Mouse (Mus musculus): Measurements from ENCODE around the gene Fibcd1. TPM values are rescaled to one million over a fixed set of nuclear protein-coding genes. Genes with fewer than 3 reads are reported as not detected.

Fibcd1 gene
- polyA plus RNA-seq, 1 experiment from 2014 or later = 0.46 TPM

- peaks cover 17% of the 10 kb centered on the region for H3K36me3 ChIP-seq
- H3K4me2 ChIP-seq (replicated peaks) = no peak overlapping the region
- H3K27me3 ChIP-seq (replicated peaks) = no peaks in the 10 kb centered on the region
- ATAC-seq = no peak
- H3K27ac ChIP-seq = no peak overlapping the region
- WGBS = 54% methylated on average over 9 of the region's 9 CpGs
- peaks cover 4% of the 10 kb centered on the region; the same call in 1 of the 2 replicates for H3K4me1 ChIP-seq (replicated peaks)
- no peaks in the 10 kb centered on the region for H3K9me3 ChIP-seq
- no peak overlapping the region for H3K4me3 ChIP-seq (replicated peaks)
- no peak overlapping the region for H3K9ac ChIP-seq
Measured at GRCm38 (mm10) chr2:31806639-31807382, 39.0 kb downstream of the Fibcd1 start.

DNA sequence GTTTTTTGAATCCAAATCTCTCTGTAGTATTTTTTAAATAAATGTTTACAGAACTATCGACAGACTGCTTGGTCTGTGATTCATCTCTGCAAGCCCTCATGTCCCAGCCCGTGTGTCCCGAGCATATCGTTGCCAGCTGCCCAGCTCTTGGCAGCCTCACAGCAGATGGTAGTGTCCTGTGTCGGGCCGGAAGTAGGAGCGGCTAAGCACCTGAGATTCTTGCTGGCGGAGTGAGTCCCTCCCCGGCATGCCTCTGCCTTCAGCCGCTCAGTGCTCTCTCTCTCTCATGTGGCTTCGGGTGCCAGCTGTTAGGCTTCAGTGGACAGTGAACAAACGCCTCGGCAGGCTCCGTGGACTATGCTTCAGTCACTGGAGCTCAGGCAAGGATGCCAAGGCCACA is 42.3 kb downstream of the Fibcd1 start:
- no peak overlapping the region for H3K27ac ChIP-seq
- ATAC-seq = no peak
- WGBS = 50% methylated on average over 14 of the region's 14 CpGs

DNA sequence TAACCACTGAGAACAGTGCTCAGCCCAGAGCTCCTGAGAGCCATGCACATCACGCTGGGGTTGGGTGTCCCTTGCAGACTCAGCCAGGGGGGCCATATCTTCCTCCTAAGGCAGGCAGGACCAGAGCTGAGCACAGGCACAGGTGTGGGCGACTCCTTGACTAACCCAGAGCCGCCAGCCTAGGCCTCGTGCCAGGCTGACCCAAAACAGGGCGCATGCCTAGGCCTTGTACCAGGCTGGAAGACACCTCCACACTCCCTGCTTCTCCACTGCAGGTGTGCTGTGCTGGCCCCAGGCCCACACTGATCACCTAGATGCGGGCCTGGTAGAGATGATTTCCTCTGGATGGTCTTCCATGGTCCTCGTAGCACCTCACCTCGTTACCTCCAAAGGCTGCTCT is 43.0 kb downstream of the Fibcd1 start:
- H3K4me1 ChIP-seq (replicated peaks) = no peaks in the 10 kb centered on the region
- H3K27ac ChIP-seq = no peak overlapping the region
- H3K36me3 ChIP-seq = peaks cover 48% of the 10 kb centered on the region
- WGBS = 86% methylated on average over 8 of the region's 8 CpGs
- H3K4me2 ChIP-seq (replicated peaks) = no peak overlapping the region
- H3K27me3 ChIP-seq (replicated peaks) = no peaks in the 10 kb centered on the region
- H3K9me3 ChIP-seq = no peaks in the 10 kb centered on the region
- no peak overlapping the region for H3K4me3 ChIP-seq (replicated peaks)
- no peak for ATAC-seq
- H3K9ac ChIP-seq = no peak overlapping the region

More for the DNA sequence above, 42.3 kb downstream of the Fibcd1 start:
- H3K4me2 ChIP-seq (replicated peaks) = no peak overlapping the region
- no peak overlapping the region for H3K4me3 ChIP-seq (replicated peaks)
- H3K9me3 ChIP-seq = no peaks in the 10 kb centered on the region
- no peak overlapping the region for H3K9ac ChIP-seq
- H3K4me1 ChIP-seq (replicated peaks) = 0 out of 2 replicates have a peak, but pooled peaks cover 2% of the 10 kb centered on the region
- no peaks in the 10 kb centered on the region for H3K27me3 ChIP-seq (replicated peaks)
- peaks cover 42% of the 10 kb centered on the region for H3K36me3 ChIP-seq

DNA sequence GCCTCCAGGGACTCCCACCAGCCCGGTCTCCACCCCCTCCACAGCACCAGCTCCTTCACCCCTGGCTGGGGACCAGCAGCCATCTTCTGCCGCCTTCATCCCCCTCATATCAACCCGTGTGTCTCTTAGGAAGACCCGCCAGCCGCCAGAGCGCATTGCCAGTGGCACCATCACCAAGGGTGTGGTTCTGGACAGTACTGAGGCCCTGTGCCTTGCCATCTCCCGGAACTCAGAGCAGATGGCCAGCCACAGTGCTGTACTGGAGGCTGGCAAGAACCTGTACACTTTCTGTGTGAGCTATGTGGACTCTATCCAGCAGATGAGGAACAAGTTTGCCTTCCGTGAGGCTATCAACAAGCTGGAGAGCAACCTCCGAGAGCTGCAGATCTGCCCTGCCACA is 44.4 kb downstream of the Fibcd1 start:
- 85% methylated on average over 9 of the region's 9 CpGs for WGBS

GRCm38 (mm10) chr2:31796943-31797342 is 48.9 kb downstream of the Fibcd1 start:
- no peak for ATAC-seq
- H3K36me3 ChIP-seq = peaks cover 76% of the 10 kb centered on the region
- WGBS = 90% methylated on average over 3 of the region's 3 CpGs

More for the DNA sequence above, 44.4 kb downstream of the Fibcd1 start:
- H3K4me3 ChIP-seq (replicated peaks) = no peak overlapping the region
- H3K9me3 ChIP-seq = no peaks in the 10 kb centered on the region
- peaks cover 61% of the 10 kb centered on the region for H3K36me3 ChIP-seq
- H3K27me3 ChIP-seq (replicated peaks) = no peaks in the 10 kb centered on the region
- no peak overlapping the region for H3K9ac ChIP-seq
- no peak overlapping the region for H3K4me2 ChIP-seq (replicated peaks)
- H3K4me1 ChIP-seq (replicated peaks) = no peaks in the 10 kb centered on the region
- ATAC-seq = no peak
- no peak overlapping the region for H3K27ac ChIP-seq

DNA sequence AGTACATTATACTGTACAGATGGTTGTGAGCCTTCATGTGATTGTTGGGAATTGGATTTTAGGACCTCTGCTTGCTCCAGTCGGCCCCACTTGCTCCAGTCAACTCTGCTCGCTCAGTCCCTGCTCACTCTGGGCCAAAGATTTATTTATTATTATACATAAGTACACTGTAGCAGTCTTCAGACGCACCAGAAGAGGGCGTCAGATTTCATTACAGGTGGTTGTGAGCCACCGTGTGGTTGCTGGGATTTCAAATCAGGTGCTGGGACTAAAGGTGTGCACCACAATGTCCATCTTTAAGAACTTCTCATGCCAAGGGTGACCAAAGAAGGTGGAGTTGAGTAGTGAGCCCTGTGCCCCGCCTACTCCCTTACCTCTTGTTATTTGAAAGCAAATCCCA is 53.2 kb downstream of the Fibcd1 start:
- no peaks in the 10 kb centered on the region for H3K27me3 ChIP-seq (replicated peaks)
- no peak overlapping the region for H3K9ac ChIP-seq
- peaks cover 65% of the 10 kb centered on the region for H3K36me3 ChIP-seq
- no peak overlapping the region for H3K4me2 ChIP-seq (replicated peaks)
- 73% methylated on average over 6 of the region's 6 CpGs for WGBS
- no peak overlapping the region for H3K27ac ChIP-seq
- no peaks in the 10 kb centered on the region for H3K9me3 ChIP-seq
- no peak overlapping the region for H3K4me3 ChIP-seq (replicated peaks)
- no peaks in the 10 kb centered on the region for H3K4me1 ChIP-seq (replicated peaks)
- ATAC-seq = no peak

More at GRCm38 (mm10) chr2:31796943-31797342, 48.9 kb downstream of the Fibcd1 start:
- no peak overlapping the region for H3K9ac ChIP-seq
- H3K27ac ChIP-seq = no peak overlapping the region
- no peak overlapping the region for H3K4me3 ChIP-seq (replicated peaks)
- H3K4me2 ChIP-seq (replicated peaks) = no peak overlapping the region
- H3K4me1 ChIP-seq (replicated peaks) = no peaks in the 10 kb centered on the region
- H3K9me3 ChIP-seq = no peaks in the 10 kb centered on the region
- no peaks in the 10 kb centered on the region for H3K27me3 ChIP-seq (replicated peaks)

GRCm38 (mm10) chr2:31791260-31791659 is 54.5 kb downstream of the Fibcd1 start:
- ATAC-seq = no peak
- no peak overlapping the region for H3K27ac ChIP-seq

DNA sequence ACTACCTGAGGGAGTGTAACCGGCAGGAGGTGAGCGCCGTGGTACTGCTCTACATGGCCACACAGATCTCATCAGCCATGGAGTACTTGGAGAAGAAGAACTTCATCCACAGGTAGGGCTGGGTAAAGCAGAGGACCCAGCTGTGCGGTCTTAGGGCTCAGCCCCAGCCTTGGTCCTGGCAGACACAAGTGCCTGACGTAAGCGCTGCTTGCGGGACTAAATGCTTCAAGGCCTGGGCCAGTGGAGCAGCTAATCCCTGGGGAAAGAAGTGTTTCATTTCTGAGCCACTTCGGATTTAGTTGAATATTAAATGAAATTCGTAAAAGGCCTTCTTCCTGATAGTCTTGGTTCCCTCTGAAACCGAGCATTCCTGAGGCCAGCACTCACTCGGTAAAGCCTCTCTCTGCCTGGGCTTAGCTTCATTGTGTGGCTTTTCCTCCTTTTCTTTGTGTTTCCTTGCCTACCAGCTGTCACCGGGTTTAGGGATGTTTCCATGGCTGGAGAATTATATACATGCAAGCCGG is 55.0 kb downstream of the Fibcd1 start:
- H3K9me3 ChIP-seq = no peaks in the 10 kb centered on the region
- peaks cover 57% of the 10 kb centered on the region for H3K36me3 ChIP-seq
- 88% methylated on average over 13 of the region's 13 CpGs for WGBS
- no peaks in the 10 kb centered on the region for H3K27me3 ChIP-seq (replicated peaks)
- H3K4me1 ChIP-seq (replicated peaks) = no peaks in the 10 kb centered on the region
- no peak overlapping the region for H3K4me2 ChIP-seq (replicated peaks)
- H3K9ac ChIP-seq = no peak overlapping the region
- no peak overlapping the region for H3K4me3 ChIP-seq (replicated peaks)
- H3K27ac ChIP-seq = no peak overlapping the region
- ATAC-seq = no peak

More at GRCm38 (mm10) chr2:31791260-31791659, 54.5 kb downstream of the Fibcd1 start:
- H3K4me3 ChIP-seq (replicated peaks) = no peak overlapping the region
- H3K27me3 ChIP-seq (replicated peaks) = no peaks in the 10 kb centered on the region
- H3K4me2 ChIP-seq (replicated peaks) = no peak overlapping the region
- H3K9ac ChIP-seq = no peak overlapping the region
- H3K9me3 ChIP-seq = no peaks in the 10 kb centered on the region
- H3K36me3 ChIP-seq = peaks cover 56% of the 10 kb centered on the region
- WGBS = 92% methylated on average over 8 of the region's 8 CpGs
- H3K4me1 ChIP-seq (replicated peaks) = no peaks in the 10 kb centered on the region

- H3K36me3 ChIP-seq = peaks cover 61% of the 10 kb centered on the region
- 91% methylated on average over 2 of the region's 2 CpGs for WGBS
- H3K9ac ChIP-seq = no peak overlapping the region
- ATAC-seq = no peak
- no peaks in the 10 kb centered on the region for H3K27me3 ChIP-seq (replicated peaks)
- H3K4me2 ChIP-seq (replicated peaks) = no peak overlapping the region
- H3K9me3 ChIP-seq = no peaks in the 10 kb centered on the region
- no peaks in the 10 kb centered on the region for H3K4me1 ChIP-seq (replicated peaks)
- H3K27ac ChIP-seq = no peak overlapping the region
- no peak overlapping the region for H3K4me3 ChIP-seq (replicated peaks)
Measured at GRCm38 (mm10) chr2:31789215-31789614, 56.6 kb downstream of the Fibcd1 start.

DNA sequence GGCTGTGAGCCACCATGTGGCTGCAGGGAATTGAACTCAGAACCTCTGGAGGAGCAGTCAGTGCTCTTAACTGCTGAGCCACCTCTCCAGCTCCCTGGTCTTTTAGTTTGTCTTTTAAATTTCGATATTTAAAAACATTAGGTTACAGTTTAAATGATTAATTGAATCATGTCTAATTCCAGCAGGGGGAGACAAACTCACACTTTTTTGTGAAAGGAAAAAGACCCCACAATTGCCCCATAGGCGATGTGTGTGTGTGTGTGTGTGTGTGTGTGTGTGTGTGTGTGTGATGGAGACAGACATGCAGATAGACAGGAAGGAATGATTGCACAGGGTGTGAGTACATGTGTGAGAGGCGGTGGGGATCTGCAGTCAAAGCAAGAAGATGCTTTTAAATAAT is 57.6 kb downstream of the Fibcd1 start:
- Histone ChIP-seq H3K9ac (no peak overlapping the region), H3K9me3 (no peaks in the 10 kb centered on the region), H3K4me2 (replicated peaks) (no peak overlapping the region), H3K36me3 (peaks cover 58% of the 10 kb centered on the region), H3K4me3 (replicated peaks) (no peak overlapping the region), H3K27ac (no peak overlapping the region), H3K4me1 (replicated peaks) (no peaks in the 10 kb centered on the region), H3K27me3 (replicated peaks) (no peaks in the 10 kb centered on the region)
- no peak for ATAC-seq
- WGBS = 60% methylated on average over 3 of the region's 3 CpGs

DNA sequence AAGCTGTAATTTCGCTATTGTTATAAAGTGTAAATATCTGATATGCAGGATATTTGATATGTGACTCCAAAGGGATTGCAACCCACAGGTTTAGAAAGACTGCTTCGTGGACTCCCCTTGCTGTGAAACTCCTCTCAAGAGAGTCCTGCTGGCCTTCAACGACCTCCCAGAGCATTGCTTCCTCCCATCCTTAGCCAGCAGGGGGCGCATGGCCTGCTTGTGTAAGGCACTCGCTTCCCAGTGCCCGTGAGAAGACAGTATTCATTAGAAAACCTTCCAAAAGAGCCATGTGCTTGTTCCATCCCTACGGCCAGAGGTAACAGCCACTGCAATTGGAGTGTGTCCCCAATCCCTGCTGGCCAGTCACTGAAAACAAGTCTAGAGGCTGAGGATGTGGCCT is 58.8 kb downstream of the Fibcd1 start:
- Histone ChIP-seq H3K4me3 (replicated peaks) (no peak overlapping the region), H3K27me3 (replicated peaks) (no peaks in the 10 kb centered on the region), H3K9me3 (no peaks in the 10 kb centered on the region), H3K27ac (no peak overlapping the region), H3K4me1 (replicated peaks) (no peaks in the 10 kb centered on the region), H3K4me2 (replicated peaks) (no peak overlapping the region), H3K36me3 (peaks cover 52% of the 10 kb centered on the region), H3K9ac (no peak overlapping the region)
- 0 out of 2 replicates have a peak, but pooled peaks have one; percentile 51 for ATAC-seq
- 19% methylated on average over 7 of the region's 7 CpGs for WGBS

DNA sequence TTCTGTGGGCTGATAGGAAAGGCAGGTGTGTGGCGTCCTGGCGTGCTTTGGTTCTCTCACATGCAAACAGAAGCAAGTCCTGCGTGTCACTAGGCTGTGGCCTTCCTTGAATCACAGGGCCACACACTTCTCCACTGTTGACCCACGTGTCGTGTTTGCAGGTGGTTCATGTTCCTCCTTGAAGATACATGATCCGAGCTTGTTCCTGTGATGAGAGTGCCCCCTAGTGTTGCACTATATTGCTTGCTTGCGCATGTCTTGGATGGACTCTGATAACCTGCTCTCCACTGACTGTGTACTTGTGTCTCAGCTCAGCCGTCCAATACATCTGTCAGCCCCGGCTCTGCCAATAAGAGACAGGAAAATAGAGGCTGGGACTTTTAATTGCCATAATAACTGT is 60.7 kb downstream of the Fibcd1 start:
- no peak overlapping the region for H3K9ac ChIP-seq
- peaks cover 54% of the 10 kb centered on the region for H3K36me3 ChIP-seq
- 36% methylated on average over 9 of the region's 9 CpGs for WGBS
- H3K4me1 ChIP-seq (replicated peaks) = no peaks in the 10 kb centered on the region
- no peaks in the 10 kb centered on the region for H3K9me3 ChIP-seq
- no peaks in the 10 kb centered on the region for H3K27me3 ChIP-seq (replicated peaks)
- no peak overlapping the region for H3K4me2 ChIP-seq (replicated peaks)
- no peak overlapping the region for H3K4me3 ChIP-seq (replicated peaks)
- ATAC-seq = peak; percentile 69
- H3K27ac ChIP-seq = no peak overlapping the region
